Mouse (Mus musculus) heart, postnatal 36 days (tissue): ENCODE results near the gene Msmo1. TPM values are rescaled to one million over a fixed set of nuclear protein-coding genes. Genes with fewer than 3 reads are reported as not detected.
A peak's percentile ranks its signal among the peaks of the same experiment; 100 is the strongest.

Experiments used
- DNase-seq, 2 experiments: peaks; one replicate each; pipeline ENCODE4 v3.0.0; 2021 to 2022
- intact Hi-C: fragments of 180-260 bp; cut with DNase I; formaldehyde crosslinking; loops from one replicate; pipeline ENCODE4 v1.15.1; 2025
- total RNA-seq, 2 experiments: library from RNA; stranded (reverse); gene quantifications; 2 replicates each; pipeline ENCODE4 v1.2.3; 2021

The Msmo1 gene
- 1 to 10 TPM; 5.3 to 6.9 TPM for total RNA-seq

DNA sequence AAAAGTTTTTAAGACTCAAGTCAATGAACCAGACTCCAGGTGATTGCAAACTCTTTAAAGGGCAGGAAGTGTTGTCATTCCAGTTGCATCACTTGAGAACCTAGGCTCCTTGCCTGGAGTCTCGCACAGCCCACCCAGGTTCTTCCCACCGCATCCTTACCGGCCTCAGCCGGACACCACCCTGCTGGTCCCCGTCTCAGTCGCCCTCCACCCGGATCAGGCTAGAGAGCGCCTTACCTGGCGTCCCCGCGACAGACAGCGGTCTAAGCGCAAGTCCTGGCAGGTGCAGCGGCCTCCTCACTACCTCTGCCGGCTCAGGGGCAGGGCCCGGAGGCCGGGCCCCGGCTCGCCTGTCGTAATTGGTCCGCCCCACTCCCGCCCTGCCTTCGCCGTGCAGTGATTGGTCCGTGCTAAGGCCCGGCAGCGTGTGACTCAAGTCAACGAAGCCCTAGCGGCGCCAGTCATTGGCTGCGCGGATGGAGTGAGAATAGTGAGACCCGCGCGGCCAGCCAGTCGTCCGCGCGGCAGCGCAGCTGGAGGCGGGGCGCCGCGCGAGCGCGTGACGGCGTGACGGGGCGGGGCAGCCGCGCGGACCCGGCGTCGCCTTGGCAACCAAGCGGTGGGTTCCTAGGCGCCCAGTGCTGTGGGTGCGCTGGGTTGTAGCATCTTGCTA lies at the start of gene Msmo1:
Gene Msmo1 (minus strand): TSS at position 522 of the 673 bp plus-strand sequence.
- DNase-seq: peak; percentile 91 to 93

GRCm38 (mm10) chr8:64781947-64782346 lies 48.4 kb upstream of the Msmo1 start:
- intact Hi-C loops: no loop called here
- no peak for DNase-seq

More for the DNA sequence above, at the start of gene Msmo1:
- intact Hi-C loops: loop anchor here (1.0 to 2.0 kb wide), 3 partner anchors 41 to 207 kb away; partner anchors contain the start of gene Cpe

DNA sequence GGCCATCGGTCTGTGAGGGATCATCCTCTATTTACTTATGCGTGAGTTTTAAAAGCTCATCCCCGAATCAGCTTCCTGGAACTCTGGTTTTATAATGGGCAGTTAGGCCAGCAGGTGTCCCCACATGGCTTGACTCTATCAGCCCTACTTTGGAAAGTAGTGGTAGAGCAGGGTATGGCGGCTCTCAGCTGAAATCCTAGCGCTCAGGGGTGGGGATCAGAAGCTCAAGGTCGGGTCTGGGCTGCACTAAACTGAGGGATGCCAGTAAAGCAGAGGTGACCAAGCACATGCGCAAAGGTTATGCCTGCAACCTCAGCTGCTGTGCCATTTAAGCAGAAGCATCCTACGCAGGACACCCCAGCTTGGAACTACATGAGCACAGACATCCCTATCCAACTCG lies 44.3 kb upstream of the Msmo1 start:
- intact Hi-C loops: loop anchor here (2.0 kb wide), 1 partner anchor 163 kb away; no protein-coding TSS in a partner anchor
- DNase-seq: no peak

- intact Hi-C loops: no loop called here
- DNase-seq: no peak
Measured at GRCm38 (mm10) chr8:64774136-64774535, 40.5 kb upstream of the Msmo1 start.

DNA sequence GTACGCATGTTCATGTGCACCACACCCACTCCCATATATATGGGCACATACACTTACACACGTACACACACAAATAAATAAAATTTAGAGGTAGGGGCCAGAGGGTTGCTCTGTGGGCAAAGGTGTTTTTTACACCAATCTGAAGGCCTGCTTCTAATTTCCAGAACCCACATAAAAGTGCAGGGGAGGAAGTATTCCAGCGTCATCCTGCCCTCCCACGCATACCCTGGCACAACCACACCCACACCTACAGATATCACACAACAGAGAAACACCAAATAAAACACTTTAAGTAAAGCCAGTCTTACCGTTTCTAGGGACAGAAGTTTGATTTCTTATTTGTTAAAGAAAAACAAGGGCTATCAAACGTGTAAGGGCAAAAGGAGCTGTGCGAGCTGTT lies 37.2 kb upstream of the Msmo1 start:
- intact Hi-C loops: no loop called here
- DNase-seq: no peak

- intact Hi-C loops: no loop called here
- DNase-seq: no peak
Measured at GRCm38 (mm10) chr8:64769586-64769985, 36.0 kb upstream of the Msmo1 start.

GRCm38 (mm10) chr8:64768645-64769044 lies 35.1 kb upstream of the Msmo1 start:
- intact Hi-C loops: no loop called here

DNA sequence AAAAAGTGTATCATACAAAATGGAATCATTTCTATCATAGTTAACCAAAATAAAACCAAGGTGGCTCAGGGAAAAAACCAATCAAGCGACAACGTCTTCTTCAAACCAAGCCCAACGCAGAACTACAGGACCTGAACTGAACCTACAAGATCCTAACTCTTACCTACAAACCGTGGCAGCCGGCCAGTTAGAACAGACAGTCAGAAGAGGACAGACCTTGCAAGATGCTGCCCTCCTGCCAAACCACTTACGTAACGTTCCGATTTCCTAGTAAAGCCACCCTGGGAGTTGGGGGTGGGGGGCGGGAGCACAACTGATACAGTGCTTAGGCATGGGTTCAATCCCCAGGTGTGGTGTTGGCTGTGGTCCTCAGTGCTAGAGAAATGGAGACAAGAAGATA lies 33.5 kb upstream of the Msmo1 start:
- no peak for DNase-seq
- intact Hi-C loops: no loop called here

More at GRCm38 (mm10) chr8:64768645-64769044, 35.1 kb upstream of the Msmo1 start:
- DNase-seq: no peak

- intact Hi-C loops: loop anchor here (5.0 kb wide), 1 partner anchor 178 kb away; no protein-coding TSS in a partner anchor
- DNase-seq: no peak
Measured at GRCm38 (mm10) chr8:64764075-64764474, 30.5 kb upstream of the Msmo1 start.

GRCm38 (mm10) chr8:64762751-64763150 lies 29.2 kb upstream of the Msmo1 start:
- DNase-seq: no peak
- intact Hi-C loops: loop anchor here (5.0 kb wide), 1 partner anchor 180 kb away; no protein-coding TSS in a partner anchor

- intact Hi-C loops: loop anchor here (5.0 kb wide), 1 partner anchor 181 kb away; no protein-coding TSS in a partner anchor
- no peak for DNase-seq
Measured at GRCm38 (mm10) chr8:64761430-64761829, 27.8 kb upstream of the Msmo1 start.

- DNase-seq: no peak
- intact Hi-C loops: no loop called here
Measured at GRCm38 (mm10) chr8:64757956-64758355, 24.4 kb upstream of the Msmo1 start.

- intact Hi-C loops: no loop called here
- DNase-seq: no peak
Measured at GRCm38 (mm10) chr8:64746215-64747058, 12.8 kb upstream of the Msmo1 start.

DNA sequence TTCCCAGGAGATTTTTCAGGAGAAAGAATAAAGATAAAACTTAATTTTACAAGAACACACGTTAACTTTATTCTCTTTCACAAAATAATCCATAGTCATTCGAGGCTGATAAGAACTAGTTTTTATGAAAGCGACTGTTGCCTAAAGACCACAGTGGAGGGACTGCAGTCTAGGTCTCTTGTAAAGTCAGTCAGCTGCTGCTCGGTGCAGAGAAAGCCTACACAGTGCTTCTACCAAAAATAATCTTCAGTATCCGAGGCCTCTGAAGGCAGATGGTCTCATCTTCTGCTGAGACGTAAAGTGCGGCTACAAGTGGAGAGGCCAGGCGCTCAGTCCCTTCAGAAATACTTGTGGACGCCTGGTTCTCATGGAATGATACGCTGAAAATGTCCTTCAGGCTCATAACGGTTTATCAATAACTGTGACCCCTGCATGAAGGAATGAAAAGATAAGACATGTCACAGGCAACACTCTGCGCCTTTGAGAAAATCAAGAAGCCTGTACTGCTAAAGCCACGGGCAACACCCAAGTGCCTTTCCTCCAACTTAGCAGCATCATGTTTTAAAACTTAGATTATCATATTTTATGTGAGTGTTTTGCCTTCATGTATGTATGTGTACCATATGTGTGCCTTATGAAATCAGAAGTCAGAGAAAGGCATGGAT lies 7.1 kb upstream of the Msmo1 start:
- intact Hi-C loops: no loop called here
- no peak for DNase-seq

- intact Hi-C loops: no loop called here
- DNase-seq: no peak
Measured at GRCm38 (mm10) chr8:64738916-64739315, 5.3 kb upstream of the Msmo1 start.

DNA sequence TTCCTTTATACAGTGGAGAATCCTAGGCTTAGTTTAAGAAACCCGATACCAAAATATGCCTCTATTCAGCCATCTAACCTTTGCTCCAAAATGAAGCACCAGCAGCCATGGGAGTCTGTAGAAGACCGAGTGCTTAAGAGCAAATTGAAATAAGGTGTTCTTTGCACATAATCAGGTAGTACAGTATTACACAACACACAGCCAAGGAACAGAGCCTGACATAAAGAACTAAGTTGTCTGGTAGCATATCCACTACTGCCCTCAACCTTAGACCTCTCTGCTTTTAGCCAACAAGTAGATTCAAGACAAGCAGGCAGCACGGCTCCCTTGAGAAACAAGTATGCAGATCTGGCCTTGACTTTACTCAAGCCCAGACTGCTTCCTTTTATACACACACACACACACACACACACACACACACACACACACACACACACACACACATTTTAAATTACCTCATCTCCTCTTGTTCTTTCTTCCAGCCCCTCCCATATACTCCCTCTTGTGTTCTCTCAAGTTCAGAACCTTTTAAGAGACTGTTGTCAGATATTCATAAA lies 3.3 kb upstream of the Msmo1 start:
- no peak for DNase-seq
- intact Hi-C loops: no loop called here

- no peak for DNase-seq
Measured at GRCm38 (mm10) chr8:64735161-64735560, 1.6 kb upstream of the Msmo1 start.

DNA sequence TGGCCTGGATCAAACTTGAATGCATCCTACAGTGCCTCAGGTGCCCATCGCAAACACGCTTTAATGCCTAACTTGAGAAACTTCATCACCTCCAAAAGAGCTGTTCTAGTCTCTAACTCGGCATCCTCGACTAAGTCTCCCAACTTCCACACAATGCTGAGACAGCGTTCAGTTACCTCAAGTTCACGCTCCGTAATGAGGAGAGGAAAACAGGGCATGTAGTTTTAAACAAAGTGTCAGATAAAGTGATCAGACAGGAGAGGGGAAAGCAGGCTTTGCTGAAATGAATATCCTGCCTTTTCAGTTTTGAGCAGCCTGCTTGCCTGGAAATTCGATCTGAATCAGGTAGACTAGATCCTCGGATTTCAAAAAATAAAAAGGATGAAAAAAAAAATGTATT lies 996 bp downstream of the Msmo1 start:
- no peak for DNase-seq
- intact Hi-C loops: loop anchor here (2.0 kb wide), 2 partner anchors 40 to 208 kb away; partner anchors contain the start of gene Cpe

More at GRCm38 (mm10) chr8:64735161-64735560, 1.6 kb upstream of the Msmo1 start:
- intact Hi-C loops: no loop called here

GRCm38 (mm10) chr8:64728156-64728555 lies 5.4 kb downstream of the Msmo1 start:
- intact Hi-C loops: no loop called here
- DNase-seq: no peak

DNA sequence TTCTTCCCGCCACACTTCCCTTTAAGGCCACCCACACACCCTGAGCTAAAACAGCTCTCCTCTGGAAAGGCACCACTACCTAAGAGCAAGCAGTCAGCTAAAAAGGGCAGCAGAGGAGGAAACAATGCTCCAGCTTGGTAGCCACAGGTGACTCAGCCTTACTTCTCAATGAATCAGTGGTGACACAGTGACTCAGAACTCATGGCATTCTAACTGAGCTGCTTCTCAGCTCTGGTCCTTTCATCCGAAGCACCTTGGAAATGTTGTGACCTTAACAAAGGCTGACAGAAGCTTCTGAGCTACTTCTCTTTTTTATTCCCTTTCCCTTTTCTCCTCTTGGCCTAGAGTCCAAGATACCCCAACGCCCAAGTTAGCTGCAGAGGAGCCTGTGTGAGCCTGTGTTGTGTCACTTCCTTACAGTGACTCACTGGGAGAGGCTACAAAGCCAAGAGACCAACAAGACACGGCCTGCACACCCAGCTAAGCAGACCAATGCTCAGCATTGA lies 7.3 kb downstream of the Msmo1 start:
- no peak for DNase-seq
- intact Hi-C loops: no loop called here
